Mouse (Mus musculus): ENCODE results near the gene Ptgis.

Gene Ptgis

GRCm38 (mm10) chr2:167147708-167148107 is 92.7 kb downstream of the Ptgis start:
- DNase-seq: no peak

GRCm38 (mm10) chr2:167145904-167146303 is 94.5 kb downstream of the Ptgis start:
- DNase-seq: no peak

GRCm38 (mm10) chr2:167144439-167145307 is 95.7 kb downstream of the Ptgis start:
- DNase-seq: no peak

GRCm38 (mm10) chr2:167143914-167144313 is 96.5 kb downstream of the Ptgis start:
- no peak for DNase-seq

- DNase-seq: no peak
Observed at GRCm38 (mm10) chr2:167142282-167142681, 98.1 kb downstream of the Ptgis start.

- DNase-seq: no peak
Observed at GRCm38 (mm10) chr2:167141810-167142209, 98.6 kb downstream of the Ptgis start.

All from thymus, adult 18-20 months (tissue).